Mouse (Mus musculus): ENCODE results near the gene Ms4a1. TPM values are rescaled to one million over a fixed set of nuclear protein-coding genes. Genes with fewer than 3 reads are reported as not detected.
"Not testable (repeated sequence)": the region's sequence is repeated elsewhere in the genome, so short reads cannot be mapped to it uniquely, and the experiment has no call there.

The Ms4a1 gene
- polyA plus RNA-seq (2016; fragmentation: Nextera tagmentation; extraction: Ambion mirVana) = not detected in 2 replicates

- Histone ChIP-seq H3K4me3 (replicated peaks) (no peak within 1 kb of the TSS), H3K27me3 (no peaks in the 10 kb centered on the region), H3K4me2 (no peak within 1 kb of the TSS), H3K9ac (no peak within 1 kb of the TSS), H3K4me1 (no peaks in the 10 kb centered on the region), H3K9me3 (no peaks in the 10 kb centered on the region), H3K27ac (no peak within 1 kb of the TSS), H3K36me3 (replicated peaks) (no peaks in the 10 kb centered on the region)
- ATAC-seq (ENCODE audit: low FRiP score) = no peak
- WGBS = 90% methylated on average over 8 of the region's 8 CpGs
These were observed at the start of gene Ms4a1 for GRCm38 (mm10) chr19:11266052-11266845. Gene Ms4a1, minus strand, starts transcription at chr19:11266241.

DNA sequence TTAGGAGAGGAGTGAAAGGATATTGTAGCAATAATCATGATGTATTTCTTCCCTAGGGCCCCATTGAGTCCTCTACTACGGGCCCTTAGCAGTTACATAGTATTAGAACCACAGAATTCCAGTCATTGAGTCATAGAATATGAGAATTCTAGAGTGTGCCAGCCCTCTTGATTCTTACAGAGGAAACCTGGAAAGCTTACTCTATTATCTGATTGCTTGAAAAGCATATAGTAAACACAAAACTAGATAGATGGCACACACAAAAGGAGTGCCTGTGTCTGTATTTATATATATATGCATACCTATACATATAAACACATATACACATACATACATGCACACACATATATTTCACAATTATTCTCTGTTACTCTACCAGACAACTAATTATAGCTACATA lies 48.3 kb upstream of the Ms4a1 start, which contains the start of gene Ms4a14:
Gene Ms4a14, minus strand, starts transcription at position 101 of the 400 bp plus-strand sequence.
- Histone ChIP-seq H3K36me3 (replicated peaks) (no peaks in the 10 kb centered on the region), H3K4me2 (no peak within 1 kb of the TSS), H3K4me1 (no peaks in the 10 kb centered on the region), H3K4me3 (replicated peaks) (no peak within 1 kb of the TSS), H3K9ac (no peak within 1 kb of the TSS), H3K9me3 (no peaks in the 10 kb centered on the region), H3K27ac (no peak within 1 kb of the TSS), H3K27me3 (no peaks in the 10 kb centered on the region)
- ATAC-seq (ENCODE audit: low FRiP score) = no peak
- 72% methylated on average over 1 of the region's 1 CpGs for WGBS

GRCm38 (mm10) chr19:11308888-11309287 lies 42.8 kb upstream of the Ms4a1 start:
- Histone ChIP-seq H3K4me2 (no peak overlapping the region), H3K4me1 (no peaks in the 10 kb centered on the region), H3K9ac (no peak overlapping the region), H3K4me3 (replicated peaks) (no peak overlapping the region), H3K36me3 (replicated peaks) (no peaks in the 10 kb centered on the region), H3K27ac (no peak overlapping the region), H3K9me3 (no peaks in the 10 kb centered on the region), H3K27me3 (no peaks in the 10 kb centered on the region)
- no peak for ATAC-seq (ENCODE audit: low FRiP score)

GRCm38 (mm10) chr19:11299529-11299928 lies 33.5 kb upstream of the Ms4a1 start:
- not testable (repeated sequence) for H3K4me1 ChIP-seq; H3K27ac ChIP-seq; H3K4me2 ChIP-seq; H3K27me3 ChIP-seq; ATAC-seq (ENCODE audit: low FRiP score); H3K9me3 ChIP-seq; H3K4me3 ChIP-seq (replicated peaks); H3K36me3 ChIP-seq (replicated peaks); H3K9ac ChIP-seq
- 27% methylated on average over 4 of the region's 4 CpGs for WGBS

- 41% methylated on average over 2 of the region's 2 CpGs for WGBS
- Histone ChIP-seq H3K4me1 (no peaks in the 10 kb centered on the region), H3K27me3 (no peaks in the 10 kb centered on the region), H3K9ac (no peak overlapping the region), H3K9me3 (no peaks in the 10 kb centered on the region), H3K27ac (no peak overlapping the region), H3K36me3 (replicated peaks) (no peaks in the 10 kb centered on the region), H3K4me2 (no peak overlapping the region), H3K4me3 (replicated peaks) (no peak overlapping the region)
- ATAC-seq (ENCODE audit: low FRiP score) = no peak
These were observed 32.9 kb upstream of the Ms4a1 start for GRCm38 (mm10) chr19:11298939-11299338.

GRCm38 (mm10) chr19:11293616-11294015 lies 27.6 kb upstream of the Ms4a1 start:
- not testable (repeated sequence) for H3K9ac ChIP-seq; H3K27ac ChIP-seq; H3K36me3 ChIP-seq (replicated peaks); ATAC-seq (ENCODE audit: low FRiP score); H3K9me3 ChIP-seq; H3K4me1 ChIP-seq; H3K27me3 ChIP-seq
- WGBS = 4% methylated on average over 3 of the region's 3 CpGs
- Histone ChIP-seq H3K4me2 (peak overlapping the region; percentile 52), H3K4me3 (replicated peaks) (peak overlapping the region; percentile 36)

DNA sequence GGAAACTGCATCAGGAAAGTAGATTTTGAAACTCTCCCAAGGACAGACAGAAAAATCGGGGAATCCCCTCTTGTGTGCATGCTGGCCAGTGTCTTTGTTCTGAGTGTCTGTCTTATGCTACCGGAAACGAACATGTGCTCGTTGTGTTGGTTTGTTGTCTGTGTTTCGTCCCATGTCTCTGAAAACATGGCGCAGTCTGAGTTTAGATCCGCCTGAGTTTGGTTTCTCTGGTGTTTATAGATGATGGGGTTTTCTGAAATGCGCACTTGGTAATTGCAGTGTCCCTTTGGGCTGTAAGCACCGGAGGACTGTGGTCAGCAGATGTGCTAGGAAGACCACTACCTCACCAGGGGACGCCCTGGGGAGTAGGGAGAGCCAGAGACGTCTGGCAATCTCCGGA lies 26.9 kb upstream of the Ms4a1 start:
- H3K27ac ChIP-seq = no peak overlapping the region
- WGBS = 9% methylated on average over 12 of the region's 12 CpGs
- H3K4me3 ChIP-seq (replicated peaks) = peak overlapping the region; percentile 36
- no peaks in the 10 kb centered on the region for H3K4me1 ChIP-seq
- ATAC-seq (ENCODE audit: low FRiP score) = no peak
- no peaks in the 10 kb centered on the region for H3K27me3 ChIP-seq
- no peaks in the 10 kb centered on the region for H3K36me3 ChIP-seq (replicated peaks)
- H3K9ac ChIP-seq = peak overlapping the region; percentile 25; the same call in 1 of the 2 replicates
- H3K4me2 ChIP-seq = peak overlapping the region; percentile 52
- no peaks in the 10 kb centered on the region for H3K9me3 ChIP-seq

GRCm38 (mm10) chr19:11283773-11284172 lies 17.7 kb upstream of the Ms4a1 start, which contains the start of gene Ms4a5:
Gene Ms4a5, minus strand, starts transcription at chr19:11283873.
- Histone ChIP-seq H3K9me3 (no peaks in the 10 kb centered on the region), H3K36me3 (replicated peaks) (no peaks in the 10 kb centered on the region), H3K4me3 (replicated peaks) (no peak within 1 kb of the TSS), H3K27ac (no peak within 1 kb of the TSS), H3K4me2 (no peak within 1 kb of the TSS), H3K4me1 (no peaks in the 10 kb centered on the region), H3K27me3 (no peaks in the 10 kb centered on the region), H3K9ac (no peak within 1 kb of the TSS)
- WGBS = 96% methylated on average over 2 of the region's 2 CpGs
- ATAC-seq (ENCODE audit: low FRiP score) = no peak

GRCm38 (mm10) chr19:11280223-11280622 lies 14.2 kb upstream of the Ms4a1 start:
- ATAC-seq (ENCODE audit: low FRiP score) = no peak
- H3K4me1 ChIP-seq = no peaks in the 10 kb centered on the region
- H3K27ac ChIP-seq = no peak overlapping the region
- H3K4me3 ChIP-seq (replicated peaks) = no peak overlapping the region
- no peaks in the 10 kb centered on the region for H3K36me3 ChIP-seq (replicated peaks)
- H3K4me2 ChIP-seq = no peak overlapping the region
- no peaks in the 10 kb centered on the region for H3K9me3 ChIP-seq
- H3K9ac ChIP-seq = no peak overlapping the region
- 84% methylated on average over 3 of the region's 3 CpGs for WGBS
- H3K27me3 ChIP-seq = no peaks in the 10 kb centered on the region

- Histone ChIP-seq H3K4me2 (no peak overlapping the region), H3K27ac (no peak overlapping the region), H3K36me3 (replicated peaks) (no peaks in the 10 kb centered on the region), H3K9ac (no peak overlapping the region), H3K4me1 (no peaks in the 10 kb centered on the region), H3K9me3 (no peaks in the 10 kb centered on the region), H3K27me3 (no peaks in the 10 kb centered on the region), H3K4me3 (replicated peaks) (no peak overlapping the region)
- WGBS = 78% methylated on average over 5 of the region's 5 CpGs
- ATAC-seq (ENCODE audit: low FRiP score) = no peak
These were observed 10.4 kb upstream of the Ms4a1 start for GRCm38 (mm10) chr19:11276431-11276830.

DNA sequence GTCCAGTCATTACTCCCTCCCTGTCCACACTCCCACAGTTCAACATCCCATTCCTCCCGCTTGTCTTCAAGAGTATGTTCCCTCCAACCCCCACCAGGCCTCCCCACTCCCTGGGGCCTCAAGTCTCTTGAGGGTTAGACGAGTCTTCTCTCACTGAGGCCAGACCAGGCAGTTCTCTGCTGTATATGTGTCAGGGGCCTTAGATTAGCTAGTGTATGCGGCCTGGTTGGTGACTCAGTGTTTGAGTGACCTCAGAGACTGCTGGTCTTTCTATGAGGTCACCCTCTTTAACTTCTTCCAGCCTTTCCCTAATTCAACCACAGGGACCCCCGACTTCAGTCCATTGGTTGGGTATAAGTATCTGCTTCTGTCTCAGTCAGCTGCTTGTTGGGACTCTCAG lies 915 bp upstream of the Ms4a1 start:
- Histone ChIP-seq H3K27ac (no peak overlapping the region), H3K36me3 (replicated peaks) (no peaks in the 10 kb centered on the region), H3K4me2 (no peak overlapping the region), H3K4me3 (replicated peaks) (no peak overlapping the region), H3K9ac (no peak overlapping the region), H3K27me3 (no peaks in the 10 kb centered on the region), H3K4me1 (no peaks in the 10 kb centered on the region), H3K9me3 (no peaks in the 10 kb centered on the region)
- ATAC-seq (ENCODE audit: low FRiP score) = no peak
- WGBS = 84% methylated on average over 4 of the region's 4 CpGs

DNA sequence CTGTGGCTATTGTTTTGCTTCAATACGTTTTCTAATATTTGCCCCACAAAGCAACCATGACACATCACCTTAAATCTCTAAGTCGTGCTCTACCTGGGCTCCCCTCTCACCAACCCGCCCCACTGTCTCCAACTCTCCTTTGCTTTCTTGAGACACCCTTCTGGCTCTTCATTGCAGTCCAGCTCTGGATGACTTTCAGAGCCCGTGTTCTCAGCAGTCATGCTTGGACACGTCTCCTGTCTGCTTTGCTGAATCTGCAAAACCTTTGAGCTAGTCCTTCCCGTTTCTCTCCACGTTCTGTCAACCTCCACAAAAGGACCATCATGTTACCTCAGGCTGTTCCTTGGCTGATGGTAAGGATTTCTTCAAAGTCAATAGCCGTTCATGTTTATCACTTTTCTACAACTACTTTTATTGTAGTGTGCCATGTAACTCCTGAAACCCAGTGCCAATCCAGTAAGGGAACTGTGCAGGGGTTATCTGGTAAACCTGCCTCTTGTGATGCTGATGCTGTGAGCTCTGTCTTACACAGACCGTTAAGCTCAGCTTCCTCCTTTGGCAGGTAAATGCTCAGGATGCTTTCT lies 1.3 kb downstream of the Ms4a1 start:
- Histone ChIP-seq H3K4me1 (no peaks in the 10 kb centered on the region), H3K9me3 (no peaks in the 10 kb centered on the region), H3K4me3 (replicated peaks) (no peak overlapping the region), H3K27me3 (no peaks in the 10 kb centered on the region), H3K9ac (no peak overlapping the region), H3K36me3 (replicated peaks) (no peaks in the 10 kb centered on the region), H3K4me2 (no peak overlapping the region), H3K27ac (no peak overlapping the region)
- 89% methylated on average over 9 of the region's 9 CpGs for WGBS
- no peak for ATAC-seq (ENCODE audit: low FRiP score)

GRCm38 (mm10) chr19:11263549-11263948 lies 2.5 kb downstream of the Ms4a1 start:
- H3K27me3 ChIP-seq = no peaks in the 10 kb centered on the region
- H3K4me1 ChIP-seq = no peaks in the 10 kb centered on the region
- H3K9ac ChIP-seq = no peak overlapping the region
- ATAC-seq (ENCODE audit: low FRiP score) = no peak
- no peak overlapping the region for H3K27ac ChIP-seq
- no peaks in the 10 kb centered on the region for H3K36me3 ChIP-seq (replicated peaks)
- no peak overlapping the region for H3K4me2 ChIP-seq
- WGBS = 91% methylated on average over 3 of the region's 3 CpGs
- H3K4me3 ChIP-seq (replicated peaks) = no peak overlapping the region
- no peaks in the 10 kb centered on the region for H3K9me3 ChIP-seq
